Mouse (Mus musculus) gastrocnemius, adult 2 months (tissue): ENCODE measurements around the gene Spryd4. TPM values are rescaled to one million over a fixed set of nuclear protein-coding genes. Genes with fewer than 3 reads are reported as not detected.
"Not testable (repeated sequence)": the region's sequence is repeated elsewhere in the genome, so short reads cannot be mapped to it uniquely, and the experiment has no call there.

ENCODE experiments used
- DNase-seq: peaks from one replicate; pipeline ENCODE4 v3.0.0; 2022
- H3K27ac ChIP-seq: fragments of 200-600 bp; 2 replicates; pipeline ENCODE4 v1.8.1; 2022; ENCODE audit warnings: mild to moderate bottlenecking
- H3K4me3 ChIP-seq: fragments of 200-600 bp; 2 replicates; pipeline ENCODE4 v1.8.1; 2022; ENCODE audit warnings: mild to moderate bottlenecking, moderate library complexity
- CTCF ChIP-seq: fragments of 200-600 bp; IDR thresholded peaks from 2 replicates; pipeline ENCODE4 v1.8.1; 2022; ENCODE audit warnings: antibody characterized with exemption, mild to moderate bottlenecking, moderate library complexity
- intact Hi-C: fragments of 180-260 bp; cut with DNase I; formaldehyde crosslinking; loops from one replicate; pipeline ENCODE4 v1.15.1; 2025
- total RNA-seq, 2 experiments: library from RNA; stranded (reverse); gene quantifications; 2 replicates each; pipeline ENCODE4 v1.2.3; 2021

The Spryd4 gene
- total RNA-seq, 2 experiments from 2014 or later, result 29.5 to 36.4 TPM

- intact Hi-C loops, result loop anchor here (2.0 kb wide), 1 partner anchor 79 kb away; no protein-coding TSS in a partner anchor
- peak; percentile 75 for DNase-seq
- Histone ChIP-seq H3K4me3 (peak overlapping the region; percentile 87), H3K27ac (peak overlapping the region; percentile 90)
- no peak for TF ChIP-seq CTCF
Observed at GRCm38 (mm10) chr10:128175996-128176755, 35.4 kb downstream of the Spryd4 start.

GRCm38 (mm10) chr10:128175302-128175701, 36.3 kb downstream of the Spryd4 start:
- DNase-seq, result no peak
- intact Hi-C loops, result no loop called here
- peak overlapping the region; percentile 90 for H3K27ac ChIP-seq
- H3K4me3 ChIP-seq, result peak overlapping the region; percentile 87
- no peak for TF ChIP-seq CTCF

- DNase-seq, intact Hi-C loops, H3K4me3 ChIP-seq, H3K27ac ChIP-seq: not testable (repeated sequence)
Observed at GRCm38 (mm10) chr10:128171348-128171747, 40.3 kb downstream of the Spryd4 start.

DNA sequence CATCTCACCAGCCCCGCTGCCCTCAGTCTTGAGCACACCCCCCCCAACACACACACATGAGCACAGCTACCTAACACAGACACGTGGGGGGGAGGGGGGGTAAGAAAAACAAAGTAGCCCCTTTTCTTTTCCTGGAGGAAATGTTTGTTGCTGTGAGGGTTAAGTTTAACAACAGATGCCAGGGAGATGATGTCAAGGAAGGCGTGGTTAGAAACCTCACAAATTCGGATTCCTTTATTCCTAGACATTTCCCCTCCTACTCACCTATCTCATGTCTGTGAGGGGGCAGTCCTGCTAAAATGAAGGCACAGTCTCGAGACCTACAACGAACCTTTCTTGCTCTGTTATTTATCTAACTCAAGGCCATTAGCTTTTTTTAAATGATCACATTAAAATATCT, 44.5 kb downstream of the Spryd4 start:
- intact Hi-C loops, result no loop called here
- DNase-seq, result no peak
- Histone ChIP-seq H3K27ac (peak overlapping the region; percentile 48; the same call in 1 of the 2 replicates), H3K4me3 (no peak overlapping the region)
- TF ChIP-seq CTCF, result no peak

- H3K27ac ChIP-seq, H3K4me3 ChIP-seq, intact Hi-C loops, DNase-seq: not testable (repeated sequence)
Observed at GRCm38 (mm10) chr10:128165726-128166125, 45.9 kb downstream of the Spryd4 start.

Other genes with a start within 250 kb of the Spryd4 start
- not detected for gene Hsd17b6, start 204.2 kb downstream of the Spryd4 start, total RNA-seq
- gene Prim1, start 196.6 kb downstream of the Spryd4 start, total RNA-seq, result under 1 TPM; 0.61 to 0.95 TPM
- gene Naca, start 176.2 kb downstream of the Spryd4 start, total RNA-seq, result 100 to 1,000 TPM; 385 to 418 TPM
- 10 to 100 TPM; 75.4 to 81.3 TPM for gene Ptges3, start 152.9 kb downstream of the Spryd4 start, total RNA-seq
- gene Atp5b, start 128.5 kb downstream of the Spryd4 start, total RNA-seq, result 1,000 to 10,000 TPM; 3,225 to 4,497 TPM
- 10 to 100 TPM; 12.7 to 13.2 TPM for gene Baz2a, start 120.2 kb downstream of the Spryd4 start, total RNA-seq
- gene Rbms2, start 31.5 kb downstream of the Spryd4 start, total RNA-seq, result 10 to 100 TPM; 51.8 to 71.2 TPM
- under 1 TPM; 0.59 to 0.67 TPM for gene Gls2, start 17.4 kb downstream of the Spryd4 start, total RNA-seq
- not detected for gene Mip, start 14.0 kb upstream of the Spryd4 start, total RNA-seq
- 1 to 10 TPM; 1.8 to 2.5 TPM for gene Timeless, start 20.3 kb upstream of the Spryd4 start, total RNA-seq
- gene Apon, start 42.3 kb upstream of the Spryd4 start, total RNA-seq, result not detected
- not detected for gene Apof, start 56.9 kb upstream of the Spryd4 start, total RNA-seq
- gene Stat2, start 58.8 kb upstream of the Spryd4 start, total RNA-seq, result 1 to 10 TPM; 3.2 to 4.5 TPM
- gene Il23a, start 86.9 kb upstream of the Spryd4 start, total RNA-seq, result not detected
- 1 to 10 TPM; 5.1 to 5.3 TPM for gene Pan2, start 91.5 kb upstream of the Spryd4 start, total RNA-seq
- gene Cnpy2, start 110.7 kb upstream of the Spryd4 start, total RNA-seq, result 10 to 100 TPM; 35.1 to 52.1 TPM
- gene Cs, start 125.9 kb upstream of the Spryd4 start, total RNA-seq, result 100 to 1,000 TPM; 541 to 658 TPM
- 100 to 1,000 TPM; 447 to 542 TPM for gene Coq10a, start 157.2 kb upstream of the Spryd4 start, total RNA-seq
- 10 to 100 TPM; 46.7 to 58.9 TPM for gene Ankrd52, start 165.3 kb upstream of the Spryd4 start, total RNA-seq
- gene Slc39a5, start 189.4 kb upstream of the Spryd4 start, total RNA-seq, result not detected
- gene Nabp2, start 199.7 kb upstream of the Spryd4 start, total RNA-seq, result 10 to 100 TPM; 56.7 to 59.0 TPM
- 10 to 100 TPM; 13.3 to 13.4 TPM for gene Rnf41, start 199.8 kb upstream of the Spryd4 start, total RNA-seq
- gene Smarcc2, start 247.4 kb upstream of the Spryd4 start, total RNA-seq, result 10 to 100 TPM; 46.5 to 53.2 TPM